Mouse (Mus musculus): ENCODE measurements around the gene Mesd. TPM values are rescaled to one million over a fixed set of nuclear protein-coding genes. Genes with fewer than 3 reads are reported as not detected.
"Not testable (repeated sequence)": the region's sequence is repeated elsewhere in the genome, so short reads cannot be mapped to it uniquely, and the experiment has no call there.

The Mesd gene
- polyA plus RNA-seq, 1 experiment = 74.5 TPM

- H3K79me3 ChIP-seq (ENCODE audit: low read depth) = peaks cover 36% of the 10 kb centered on the region
- TF ChIP-seq MYOG (IDR thresholded peaks at IDR 0.05; ENCODE audit: control insufficient read depth, extremely low read depth, insufficient read length) = no peak
- TF ChIP-seq CTCF (IDR thresholded peaks at IDR 0.05; ENCODE audit: control insufficient read depth, insufficient read depth, insufficient read length) = no peak
- TF ChIP-seq FOSL1 (IDR thresholded peaks at IDR 0.05; ENCODE audit: insufficient read depth, low read length, poor library complexity, severe bottlenecking) = no peak
- TF ChIP-seq MAX (IDR thresholded peaks at IDR 0.05) = no peak
- no peak for TF ChIP-seq MYOD1 (IDR thresholded peaks at IDR 0.05; ENCODE audit: control insufficient read depth, insufficient read length, low read depth)
- TF ChIP-seq USF1 (IDR thresholded peaks at IDR 0.05; ENCODE audit: low read depth) = no peak
- no peak for TF ChIP-seq CEBPB (IDR thresholded peaks at IDR 0.05; ENCODE audit: low read depth)
- H3K4me3 ChIP-seq (ENCODE audit: insufficient read depth, poor library complexity, severe bottlenecking) = peak overlapping the region; percentile 53
- no peaks in the 10 kb centered on the region for H3K27me3 ChIP-seq (ENCODE audit: control insufficient read depth, insufficient read depth, insufficient read length)
- H3K79me2 ChIP-seq (ENCODE audit: control insufficient read depth, insufficient read depth) = peaks cover 47% of the 10 kb centered on the region
- H3ac ChIP-seq (ENCODE audit: control insufficient read depth, insufficient read length, low read depth) = peak overlapping the region; percentile 90
- peaks cover 19% of the 10 kb centered on the region for H3K36me3 ChIP-seq (ENCODE audit: control insufficient read depth, insufficient read depth)
These were observed 818 bp upstream of the Mesd start for GRCm38 (mm10) chr7:83883276-83884020.

GRCm38 (mm10) chr7:83884921-83885532, 761 bp downstream of the Mesd start:
- no peak overlapping the region for H3K4me3 ChIP-seq (ENCODE audit: insufficient read depth, poor library complexity, severe bottlenecking)
- peaks cover 19% of the 10 kb centered on the region for H3K36me3 ChIP-seq (ENCODE audit: control insufficient read depth, insufficient read depth)
- H3ac ChIP-seq (ENCODE audit: control insufficient read depth, insufficient read length, low read depth) = no peak overlapping the region
- H3K27me3 ChIP-seq (ENCODE audit: control insufficient read depth, insufficient read depth, insufficient read length) = no peaks in the 10 kb centered on the region
- TF ChIP-seq CTCF (IDR thresholded peaks at IDR 0.05; ENCODE audit: control insufficient read depth, insufficient read depth, insufficient read length) (no peak), FOSL1 (IDR thresholded peaks at IDR 0.05; ENCODE audit: insufficient read depth, low read length, poor library complexity, severe bottlenecking) (no peak), MYOD1 (IDR thresholded peaks at IDR 0.05; ENCODE audit: control insufficient read depth, insufficient read length, low read depth) (no peak), CEBPB (IDR thresholded peaks at IDR 0.05; ENCODE audit: low read depth) (no peak), MYOG (IDR thresholded peaks at IDR 0.05; ENCODE audit: control insufficient read depth, extremely low read depth, insufficient read length) (no peak), USF1 (IDR thresholded peaks at IDR 0.05; ENCODE audit: low read depth) (no peak), MAX (IDR thresholded peaks at IDR 0.05) (no peak)
- H3K79me2 ChIP-seq (ENCODE audit: control insufficient read depth, insufficient read depth) = peaks cover 35% of the 10 kb centered on the region
- peaks cover 30% of the 10 kb centered on the region for H3K79me3 ChIP-seq (ENCODE audit: low read depth)

GRCm38 (mm10) chr7:83885835-83886234, 1.6 kb downstream of the Mesd start:
- Histone ChIP-seq H3K79me2 (ENCODE audit: control insufficient read depth, insufficient read depth) (peaks cover 27% of the 10 kb centered on the region), H3K27me3 (ENCODE audit: control insufficient read depth, insufficient read depth, insufficient read length) (no peaks in the 10 kb centered on the region), H3K4me3 (ENCODE audit: insufficient read depth, poor library complexity, severe bottlenecking) (no peak overlapping the region), H3K36me3 (ENCODE audit: control insufficient read depth, insufficient read depth) (peaks cover 16% of the 10 kb centered on the region), H3ac (ENCODE audit: control insufficient read depth, insufficient read length, low read depth) (no peak overlapping the region), H3K79me3 (ENCODE audit: low read depth) (peaks cover 22% of the 10 kb centered on the region)
- no peak for TF ChIP-seq CEBPB (IDR thresholded peaks at IDR 0.05; ENCODE audit: low read depth)
- TF ChIP-seq MYOG (IDR thresholded peaks at IDR 0.05; ENCODE audit: control insufficient read depth, extremely low read depth, insufficient read length) = no peak
- no peak for TF ChIP-seq MAX (IDR thresholded peaks at IDR 0.05)
- TF ChIP-seq USF1 (IDR thresholded peaks at IDR 0.05; ENCODE audit: low read depth) = no peak
- TF ChIP-seq FOSL1 (IDR thresholded peaks at IDR 0.05; ENCODE audit: insufficient read depth, low read length, poor library complexity, severe bottlenecking) = no peak
- TF ChIP-seq CTCF (IDR thresholded peaks at IDR 0.05; ENCODE audit: control insufficient read depth, insufficient read depth, insufficient read length) = no peak
- TF ChIP-seq MYOD1 (IDR thresholded peaks at IDR 0.05; ENCODE audit: control insufficient read depth, insufficient read length, low read depth) = no peak

GRCm38 (mm10) chr7:83886366-83887129, 2.3 kb downstream of the Mesd start:
- peaks cover 15% of the 10 kb centered on the region for H3K79me3 ChIP-seq (ENCODE audit: low read depth)
- no peaks in the 10 kb centered on the region for H3K27me3 ChIP-seq (ENCODE audit: control insufficient read depth, insufficient read depth, insufficient read length)
- peaks cover 20% of the 10 kb centered on the region for H3K79me2 ChIP-seq (ENCODE audit: control insufficient read depth, insufficient read depth)
- no peak for TF ChIP-seq CTCF (IDR thresholded peaks at IDR 0.05; ENCODE audit: control insufficient read depth, insufficient read depth, insufficient read length)
- TF ChIP-seq CEBPB (IDR thresholded peaks at IDR 0.05; ENCODE audit: low read depth) = no peak
- TF ChIP-seq FOSL1 (IDR thresholded peaks at IDR 0.05; ENCODE audit: insufficient read depth, low read length, poor library complexity, severe bottlenecking) = no peak
- no peak for TF ChIP-seq MYOD1 (IDR thresholded peaks at IDR 0.05; ENCODE audit: control insufficient read depth, insufficient read length, low read depth)
- no peak for TF ChIP-seq USF1 (IDR thresholded peaks at IDR 0.05; ENCODE audit: low read depth)
- TF ChIP-seq MAX (IDR thresholded peaks at IDR 0.05) = no peak
- TF ChIP-seq MYOG (IDR thresholded peaks at IDR 0.05; ENCODE audit: control insufficient read depth, extremely low read depth, insufficient read length) = no peak
- peaks cover 10% of the 10 kb centered on the region for H3K36me3 ChIP-seq (ENCODE audit: control insufficient read depth, insufficient read depth)
- no peak overlapping the region for H3K4me3 ChIP-seq (ENCODE audit: insufficient read depth, poor library complexity, severe bottlenecking)
- H3ac ChIP-seq (ENCODE audit: control insufficient read depth, insufficient read length, low read depth) = no peak overlapping the region

- H3K36me3 ChIP-seq (ENCODE audit: control insufficient read depth, insufficient read depth) = peaks cover 1% of the 10 kb centered on the region
- H3K79me3 ChIP-seq (ENCODE audit: low read depth) = peaks cover 19% of the 10 kb centered on the region
- TF ChIP-seq CEBPB (IDR thresholded peaks at IDR 0.05; ENCODE audit: low read depth) (no peak), USF1 (IDR thresholded peaks at IDR 0.05; ENCODE audit: low read depth) (peak; percentile 77)
- peaks cover 23% of the 10 kb centered on the region for H3K79me2 ChIP-seq (ENCODE audit: control insufficient read depth, insufficient read depth)
- no peak overlapping the region for H3ac ChIP-seq (ENCODE audit: control insufficient read depth, insufficient read length, low read depth)
- H3K27me3 ChIP-seq (ENCODE audit: control insufficient read depth, insufficient read depth, insufficient read length) = no peaks in the 10 kb centered on the region
- no peak overlapping the region for H3K4me3 ChIP-seq (ENCODE audit: insufficient read depth, poor library complexity, severe bottlenecking)
These were observed 5.1 kb downstream of the Mesd start for GRCm38 (mm10) chr7:83889383-83889782.

- not testable (repeated sequence) for H3K4me3 ChIP-seq (ENCODE audit: insufficient read depth, poor library complexity, severe bottlenecking); H3K36me3 ChIP-seq (ENCODE audit: control insufficient read depth, insufficient read depth); H3K27me3 ChIP-seq (ENCODE audit: control insufficient read depth, insufficient read depth, insufficient read length); H3ac ChIP-seq (ENCODE audit: control insufficient read depth, insufficient read length, low read depth)
- Histone ChIP-seq H3K79me2 (ENCODE audit: control insufficient read depth, insufficient read depth) (peaks cover 28% of the 10 kb centered on the region), H3K79me3 (ENCODE audit: low read depth) (peaks cover 23% of the 10 kb centered on the region)
These were observed 5.7 kb downstream of the Mesd start for GRCm38 (mm10) chr7:83889946-83890345.
